Mouse (Mus musculus) CH12.LX (cell line): ENCODE measurements around the gene Ccl22. TPM values are rescaled to one million over a fixed set of nuclear protein-coding genes. Genes with fewer than 3 reads are reported as not detected.

Experiments
- DNase-seq: peaks from one replicate; pipeline ENCODE4 v3.0.0-alpha.2; 2013; ENCODE audit errors: extremely low read depth
- H3K27ac ChIP-seq: 2 replicates; pipeline ENCODE4 v1.5.1; 2012; ENCODE audit warnings: low read depth, mild to moderate bottlenecking, control low read depth, moderate library complexity; ENCODE audit not compliant: insufficient read depth
- H3K27me3 ChIP-seq: replicated peaks from 2 replicates; pipeline ENCODE3; 2012; ENCODE audit warnings: inconsistent platforms
- H3K36me3 ChIP-seq, 2 experiments: replicated peaks in 1 of 2; 2 replicates each; pipeline versions ENCODE3 to v1.6.1; 2012; ENCODE audit warnings: inconsistent platforms in 1 of 2, low read length in 1 of 2, mild to moderate bottlenecking in 1 of 2, mixed read lengths in 1 of 2, moderate library complexity in 1 of 2; ENCODE audit not compliant: control insufficient read depth in 1 of 2, insufficient read depth in 1 of 2
- H3K4me1 ChIP-seq, 2 experiments: 2 replicates each; pipeline ENCODE4 v1.6.1; 2012; ENCODE audit warnings: inconsistent platforms in 1 of 2, moderate library complexity in 1 of 2; ENCODE audit not compliant: insufficient read depth in 2 of 2, control insufficient read depth in 1 of 2
- H3K4me2 ChIP-seq: 2 replicates; pipeline ENCODE4 v1.6.1; 2012; ENCODE audit warnings: low read depth, mild to moderate bottlenecking, control low read depth; ENCODE audit not compliant: poor library complexity, insufficient read depth, severe bottlenecking
- H3K4me3 ChIP-seq, 3 experiments: fragments of 150-350 bp in 1 of 3; sonication (generic) in 1 of 3; replicated peaks in 1 of 3; 2 replicates each; pipeline versions ENCODE3 to v1.5.1; 2011 to 2012; ENCODE audit warnings: low read depth in 2 of 3, low read length in 2 of 3, mild to moderate bottlenecking in 2 of 3, moderate library complexity in 2 of 3, control low read depth in 1 of 3, improper control_type of control experiment in 1 of 3, inconsistent platforms in 1 of 3, mixed read lengths in 1 of 3; ENCODE audit not compliant: poor library complexity in 1 of 3
- H3K79me2 ChIP-seq: replicated peaks from 2 replicates; pipeline ENCODE4 v1.6.1; 2012; ENCODE audit warnings: mild to moderate bottlenecking, moderate library complexity; ENCODE audit not compliant: control insufficient read depth, poor library complexity, insufficient read depth, severe bottlenecking; ENCODE audit errors: extremely low read depth
- H3K9ac ChIP-seq: 2 replicates; pipeline ENCODE4 v1.6.1; 2012; ENCODE audit warnings: low read depth, mild to moderate bottlenecking, control low read depth, moderate library complexity; ENCODE audit not compliant: insufficient read depth
- H3K9me3 ChIP-seq: replicated peaks from 2 replicates; pipeline ENCODE3; 2012; ENCODE audit warnings: low read length, inconsistent platforms, mixed read lengths
- BHLHE40 ChIP-seq: IDR thresholded peaks from 2 replicates; pipeline ENCODE4 v1.6.1; 2011; ENCODE audit warnings: mild to moderate bottlenecking, low read depth, low read length, improper control_type of control experiment
- CHD2 ChIP-seq: IDR thresholded peaks from 2 replicates; pipeline ENCODE4 v1.6.1; 2011; ENCODE audit warnings: low read length, improper control_type of control experiment
- CTCF ChIP-seq, 2 experiments: IDR thresholded peaks in 1 of 2; conservative IDR thresholded peaks in 1 of 2; 2 replicates each; pipeline ENCODE4 v1.5.1; 2011 to 2012; ENCODE audit warnings: low read depth in 2 of 2, low read length in 2 of 2, improper control_type of control experiment in 1 of 2, inconsistent platforms in 1 of 2, mild to moderate bottlenecking in 1 of 2, moderate library complexity in 1 of 2
- E2F4 ChIP-seq: IDR thresholded peaks from 2 replicates; pipeline ENCODE4 v1.6.1; 2011; ENCODE audit warnings: low read depth, low read length, improper control_type of control experiment; ENCODE audit not compliant: insufficient replicate concordance
- ELF1 ChIP-seq: IDR thresholded peaks from 2 replicates; pipeline ENCODE4 v1.6.1; 2014; ENCODE audit warnings: low read depth, mild to moderate bottlenecking, inconsistent platforms, low read length, improper control_type of control experiment
- EP300 ChIP-seq: IDR thresholded peaks from 2 replicates; pipeline ENCODE4 v1.6.1; 2011; ENCODE audit warnings: low read length, improper control_type of control experiment
- ETS1 ChIP-seq: conservative IDR thresholded peaks from 2 replicates; pipeline ENCODE4 v1.6.1; 2012; ENCODE audit warnings: low read depth, mild to moderate bottlenecking, inconsistent platforms, low read length, improper control_type of control experiment, moderate library complexity
- HCFC1 ChIP-seq: IDR thresholded peaks from 2 replicates; pipeline ENCODE4 v1.6.1; 2012; ENCODE audit warnings: low read depth, mild to moderate bottlenecking, inconsistent platforms, low read length, improper control_type of control experiment
- IRF4 ChIP-seq: IDR thresholded peaks from 2 replicates; pipeline ENCODE4 v1.6.1; 2014; ENCODE audit warnings: low read depth, mild to moderate bottlenecking, inconsistent platforms, low read length, improper control_type of control experiment
- JUN ChIP-seq: IDR thresholded peaks from 2 replicates; pipeline ENCODE4 v1.6.1; 2011; ENCODE audit warnings: low read depth, mild to moderate bottlenecking, low read length, improper control_type of control experiment, moderate library complexity; ENCODE audit not compliant: insufficient read depth
- JUND ChIP-seq: conservative IDR thresholded peaks from 2 replicates; pipeline ENCODE4 v1.6.1; 2011; ENCODE audit warnings: low read depth, low read length, improper control_type of control experiment
- MAFK ChIP-seq: IDR thresholded peaks from 2 replicates; pipeline ENCODE4 v1.6.1; 2011; ENCODE audit warnings: low read length, improper control_type of control experiment; ENCODE audit not compliant: insufficient replicate concordance
- MAX ChIP-seq: IDR thresholded peaks from 2 replicates; pipeline ENCODE4 v1.6.1; 2011; ENCODE audit warnings: low read length, improper control_type of control experiment
- MAZ ChIP-seq: IDR thresholded peaks from 2 replicates; pipeline ENCODE4 v1.6.1; 2012; ENCODE audit warnings: low read depth, mild to moderate bottlenecking, inconsistent platforms, low read length, improper control_type of control experiment, moderate library complexity
- MEF2A ChIP-seq: IDR thresholded peaks from 2 replicates; pipeline ENCODE4 v1.6.1; 2014; ENCODE audit warnings: low read depth, mild to moderate bottlenecking, inconsistent platforms, low read length, improper control_type of control experiment, borderline replicate concordance
- MXI1 ChIP-seq: IDR thresholded peaks from 2 replicates; pipeline ENCODE4 v1.6.1; 2011; ENCODE audit warnings: mild to moderate bottlenecking, low read depth, low read length, improper control_type of control experiment
- MYC ChIP-seq: IDR thresholded peaks from 2 replicates; pipeline ENCODE4 v1.6.1; 2011; ENCODE audit warnings: low read depth, mild to moderate bottlenecking, improper control_type of control experiment, low read length
- PAX5 ChIP-seq: IDR thresholded peaks from 2 replicates; pipeline ENCODE4 v1.6.1; 2012; ENCODE audit warnings: low read length, inconsistent platforms, mixed read lengths
- POLR2A ChIP-seq: IDR thresholded peaks from 2 replicates; pipeline ENCODE4 v1.6.1; 2011; ENCODE audit warnings: low read depth, mild to moderate bottlenecking, improper control_type of control experiment, low read length
- POLR2AphosphoS2 ChIP-seq: IDR thresholded peaks from 2 replicates; pipeline ENCODE4 v1.6.1; 2011; ENCODE audit warnings: low read depth, low read length, improper control_type of control experiment
- RAD21 ChIP-seq: IDR thresholded peaks from 2 replicates; pipeline ENCODE4 v1.6.1; 2011; ENCODE audit warnings: low read depth, mild to moderate bottlenecking, low read length, improper control_type of control experiment, moderate library complexity
- RCOR1 ChIP-seq: conservative IDR thresholded peaks from 2 replicates; pipeline ENCODE4 v1.6.1; 2012; ENCODE audit warnings: low read depth, mild to moderate bottlenecking, inconsistent platforms, low read length, improper control_type of control experiment
- SIN3A ChIP-seq: IDR thresholded peaks from 2 replicates; pipeline ENCODE4 v1.6.1; 2012; ENCODE audit warnings: low read length, improper control_type of control experiment, inconsistent platforms
- SMC3 ChIP-seq: IDR thresholded peaks from 2 replicates; pipeline ENCODE4 v1.6.1; 2011; ENCODE audit warnings: low read depth, low read length, improper control_type of control experiment
- TBP ChIP-seq: conservative IDR thresholded peaks from 2 replicates; pipeline ENCODE4 v1.6.1; 2011; ENCODE audit warnings: low read depth, low read length, improper control_type of control experiment
- UBTF ChIP-seq: IDR thresholded peaks from 2 replicates; pipeline ENCODE4 v1.6.1; 2012; ENCODE audit warnings: low read depth, mild to moderate bottlenecking, inconsistent platforms, low read length, improper control_type of control experiment, moderate library complexity
- USF1 ChIP-seq: IDR thresholded peaks from 2 replicates; pipeline ENCODE4 v1.6.1; 2014; ENCODE audit warnings: low read depth, mild to moderate bottlenecking, inconsistent platforms, low read length, improper control_type of control experiment
- ZC3H11A ChIP-seq: IDR thresholded peaks from 2 replicates; pipeline ENCODE4 v1.6.1; 2012; ENCODE audit warnings: low read depth, mild to moderate bottlenecking, inconsistent platforms, low read length, improper control_type of control experiment
- ZKSCAN1 ChIP-seq: IDR thresholded peaks from 2 replicates; pipeline ENCODE4 v1.6.1; 2012; ENCODE audit warnings: low read depth, inconsistent platforms, low read length, improper control_type of control experiment, borderline replicate concordance
- ZMIZ1 ChIP-seq: IDR thresholded peaks from 2 replicates; pipeline ENCODE4 v1.6.1; 2012; ENCODE audit warnings: low read depth, mild to moderate bottlenecking, inconsistent platforms, low read length, improper control_type of control experiment
- ZNF384 ChIP-seq: IDR thresholded peaks from 2 replicates; pipeline ENCODE4 v1.6.1; 2012; ENCODE audit warnings: low read depth, low read length, improper control_type of control experiment, inconsistent platforms
- dilution Hi-C: fragments of 300-500 bp; cut with MboI; formaldehyde crosslinking; loops from 2 replicates; pipeline ENCODE4 v1.14.3; 2020; ENCODE audit warnings: low sequenced_read_pairs; ENCODE audit not compliant: extremely low pct_unique_long_range_greater_than_20kb, extremely low pct_ligation_motif_present
- in situ Hi-C: fragments of 300-500 bp; cut with MboI; formaldehyde crosslinking; loops from 3 replicates; pipeline ENCODE4 v1.14.3; 2019; ENCODE audit warnings: low sequenced_read_pairs, low pct_ligation_motif_present, low pct_unique_long_range_greater_than_20kb, mixed read lengths
- polyA plus RNA-seq: library from polyadenylated mRNA; unstranded; fragments of >175 nt; gene quantifications from 2 replicates; pipeline ENCODE4 v1.2.1, GENCODE M21; 2012; ENCODE audit warnings: low read depth; ENCODE audit not compliant: insufficient read length
- total RNA-seq, 2 experiments: library from RNA; depleted of rRNA; stranded (reverse); fragments of 300-350 nt in 1 of 2; fragments of >200 nt in 1 of 2; gene quantifications; 2 replicates each; pipeline ENCODE4 v1.2.3; 2012 to 2014

The Ccl22 gene
- total and polyA plus RNA-seq, 3 experiments = 1,396 to 4,546 (median 3,114) TPM

- TF ChIP-seq PAX5 = no peak
- peak; percentile 83 for TF ChIP-seq MAX
- TF ChIP-seq SMC3 = no peak; the same call in 1 of the 2 replicates
- TF ChIP-seq POLR2A = peak; percentile 63
- TF ChIP-seq RAD21 = no peak; the same call in 1 of the 2 replicates
- TF ChIP-seq JUND = no peak
- TF ChIP-seq MXI1 = peak; percentile 68
- TF ChIP-seq BHLHE40 = no peak; the same call in none of the 2 replicates
- TF ChIP-seq ETS1 = no peak
- peak; percentile 94; the same call in 1 of the 2 replicates for TF ChIP-seq POLR2AphosphoS2
- no peak for TF ChIP-seq USF1
- peak; percentile 71 for TF ChIP-seq MEF2A
- peak; percentile 85; the same call in 1 of the 2 replicates for TF ChIP-seq TBP
- TF ChIP-seq IRF4 = peak; percentile 57; the same call in 1 of the 2 replicates
- TF ChIP-seq MAZ = peak; percentile 75
- 0 out of 2 replicates have a peak, but pooled peaks have one; percentile 9 for TF ChIP-seq ELF1
- no peak for TF ChIP-seq ZNF384
- peak; percentile 75 for TF ChIP-seq EP300
- TF ChIP-seq MAFK = peak; percentile 67
- peak; percentile 57; the same call in 1 of the 2 replicates for TF ChIP-seq CHD2
- no peak for TF ChIP-seq ZC3H11A
These were observed 33.6 kb downstream of the Ccl22 start (continued) for GRCm38 (mm10) chr8:94778895-94779533.

- in situ Hi-C loops (loop anchor here (5.0 kb wide), 2 partner anchors 37 to 72 kb away; no protein-coding TSS in a partner anchor), dilution Hi-C loops (no loop called here)
- Histone ChIP-seq H3K36me3 (peaks cover 0 to 21% of the 10 kb centered on the region in 2 experiments), H3K27me3 (no peaks in the 10 kb centered on the region), H3K9me3 (no peaks in the 10 kb centered on the region), H3K79me2 (peaks cover 2% of the 10 kb centered on the region; the same call in 1 of the 2 replicates), H3K4me2 (peak overlapping the region; percentile 80), H3K4me3 (peak overlapping the region; percentile 72 to 84 (median 78)), H3K4me1 (peaks cover 30 to 67% of the 10 kb centered on the region in 2 experiments), H3K9ac (peak overlapping the region; percentile 97), H3K27ac (peak overlapping the region; percentile 97)
- DNase-seq = peak; percentile 94
- TF ChIP-seq RCOR1 = no peak; the same call in 1 of the 2 replicates
- TF ChIP-seq USF1 = no peak
- no peak for TF ChIP-seq JUN
- peak; percentile 66 for TF ChIP-seq ZMIZ1
- TF ChIP-seq ZKSCAN1 = no peak
- TF ChIP-seq E2F4 = no peak
- TF ChIP-seq MXI1 = no peak
- TF ChIP-seq ZC3H11A = no peak
- no peak for TF ChIP-seq MYC
- no peak; the same call in none of the 2 replicates for TF ChIP-seq SIN3A
- TF ChIP-seq MEF2A = peak; percentile 70
- TF ChIP-seq HCFC1 = no peak; the same call in 1 of the 2 replicates
- no peak for TF ChIP-seq UBTF
- TF ChIP-seq POLR2A = peak; percentile 64
- 0 out of 2 replicates have a peak, but pooled peaks have one; percentile 8 for TF ChIP-seq CHD2
- TF ChIP-seq RAD21 = no peak
- peak; percentile 26 to 28; a peak in 2 of 4 replicates for TF ChIP-seq CTCF (conservative IDR thresholded peaks at IDR 0.05 in 1 of 2, IDR thresholded peaks at IDR 0.05 in 1 of 2; ENCODE audit: low read depth in 2 of 2, low read length in 2 of 2)
- TF ChIP-seq JUND = no peak
- peak; percentile 6 for TF ChIP-seq MAZ
- TF ChIP-seq EP300 = peak; percentile 67
- peak; percentile 39; the same call in 1 of the 2 replicates for TF ChIP-seq BHLHE40
- TF ChIP-seq MAFK = no peak
- 0 out of 2 replicates have a peak, but pooled peaks have one; percentile 1 for TF ChIP-seq SMC3
- TF ChIP-seq ELF1 = no peak; the same call in none of the 2 replicates
These were observed 34.3 kb downstream of the Ccl22 start for GRCm38 (mm10) chr8:94779534-94780294.
